Mouse (Mus musculus): ENCODE results near the gene Taar4. TPM values are rescaled to one million over a fixed set of nuclear protein-coding genes. Genes with fewer than 3 reads are reported as not detected.

Gene Taar4
- polyA plus RNA-seq, 1 experiment from 2014 or later: not detected

DNA sequence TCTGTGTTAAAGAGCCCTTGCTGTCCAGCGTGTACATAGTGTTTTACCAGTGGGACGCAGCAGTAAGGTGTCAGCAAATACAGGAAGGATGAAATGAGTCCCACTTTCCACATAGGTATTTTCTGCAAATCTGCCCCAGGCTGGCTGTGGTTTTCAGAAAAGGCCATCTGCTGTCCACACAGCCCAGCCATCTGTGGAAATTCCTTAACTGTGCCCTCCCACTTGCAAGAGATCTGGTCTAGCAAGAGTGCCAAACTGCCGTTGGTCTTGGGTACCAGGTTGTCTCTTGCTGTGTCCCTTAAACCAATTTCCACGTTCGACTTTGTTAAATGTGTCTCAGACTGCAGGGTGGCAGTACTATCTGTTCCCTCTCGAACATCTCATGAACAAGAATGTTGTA is 8.6 kb upstream of the Taar4 start:
- Histone ChIP-seq H3K9ac (ENCODE audit: low read depth, low read length) (no peak overlapping the region), H3K4me3 (ENCODE audit: low read depth, low read length) (no peak overlapping the region), H3K9me3 (replicated peaks; ENCODE audit: control insufficient read depth, low read length) (no peaks in the 10 kb centered on the region), H3K4me1 (ENCODE audit: control insufficient read depth, low read depth, low read length) (no peaks in the 10 kb centered on the region), H3K27me3 (ENCODE audit: control insufficient read depth, insufficient read depth, low read depth, low read length) (no peaks in the 10 kb centered on the region), H3K27ac (ENCODE audit: low read length) (no peak overlapping the region), H3K36me3 (ENCODE audit: control insufficient read depth, insufficient read depth) (no peaks in the 10 kb centered on the region), H3K4me2 (ENCODE audit: low read depth, low read length) (no peak overlapping the region)
- ATAC-seq (ENCODE audit: low read depth): no peak
- 68% methylated on average over 6 of the region's 6 CpGs for WGBS (ENCODE audit: insufficient replicate concordance)

GRCm38 (mm10) chr10:23959071-23959470 is 1.2 kb upstream of the Taar4 start:
- H3K4me3 ChIP-seq (ENCODE audit: low read depth, low read length): no peak overlapping the region
- WGBS (ENCODE audit: insufficient replicate concordance): 46% methylated on average over 3 of the region's 3 CpGs
- H3K27me3 ChIP-seq (ENCODE audit: control insufficient read depth, insufficient read depth, low read depth, low read length): no peaks in the 10 kb centered on the region

GRCm38 (mm10) chr10:23963444-23963843 is 3.1 kb downstream of the Taar4 start:
- no peak overlapping the region for H3K4me3 ChIP-seq (ENCODE audit: low read depth, low read length)
- no peak overlapping the region for H3K9ac ChIP-seq (ENCODE audit: low read depth, low read length)
- H3K9me3 ChIP-seq (replicated peaks; ENCODE audit: control insufficient read depth, low read length): no peaks in the 10 kb centered on the region
- no peak for ATAC-seq (ENCODE audit: low read depth)
- H3K27me3 ChIP-seq (ENCODE audit: control insufficient read depth, insufficient read depth, low read depth, low read length): no peaks in the 10 kb centered on the region
- H3K36me3 ChIP-seq (ENCODE audit: control insufficient read depth, insufficient read depth): no peaks in the 10 kb centered on the region
- H3K27ac ChIP-seq (ENCODE audit: low read length): no peak overlapping the region
- no peaks in the 10 kb centered on the region for H3K4me1 ChIP-seq (ENCODE audit: control insufficient read depth, low read depth, low read length)
- H3K4me2 ChIP-seq (ENCODE audit: low read depth, low read length): no peak overlapping the region
- WGBS (ENCODE audit: insufficient replicate concordance): 56% methylated on average over 3 of the region's 3 CpGs

More at GRCm38 (mm10) chr10:23959071-23959470, 1.2 kb upstream of the Taar4 start:
- H3K36me3 ChIP-seq (ENCODE audit: control insufficient read depth, insufficient read depth): no peaks in the 10 kb centered on the region
- no peaks in the 10 kb centered on the region for H3K4me1 ChIP-seq (ENCODE audit: control insufficient read depth, low read depth, low read length)
- no peak for ATAC-seq (ENCODE audit: low read depth)
- no peak overlapping the region for H3K4me2 ChIP-seq (ENCODE audit: low read depth, low read length)
- no peak overlapping the region for H3K9ac ChIP-seq (ENCODE audit: low read depth, low read length)
- no peak overlapping the region for H3K27ac ChIP-seq (ENCODE audit: low read length)
- no peaks in the 10 kb centered on the region for H3K9me3 ChIP-seq (replicated peaks; ENCODE audit: control insufficient read depth, low read length)

- no peaks in the 10 kb centered on the region for H3K27me3 ChIP-seq (ENCODE audit: control insufficient read depth, insufficient read depth, low read depth, low read length)
- no peak overlapping the region for H3K4me2 ChIP-seq (ENCODE audit: low read depth, low read length)
- H3K9me3 ChIP-seq (replicated peaks; ENCODE audit: control insufficient read depth, low read length): no peaks in the 10 kb centered on the region
- no peak overlapping the region for H3K9ac ChIP-seq (ENCODE audit: low read depth, low read length)
- no peak overlapping the region for H3K4me3 ChIP-seq (ENCODE audit: low read depth, low read length)
- WGBS (ENCODE audit: insufficient replicate concordance): 61% methylated on average over 6 of the region's 6 CpGs
- ATAC-seq (ENCODE audit: low read depth): no peak
- H3K27ac ChIP-seq (ENCODE audit: low read length): no peak overlapping the region
- H3K36me3 ChIP-seq (ENCODE audit: control insufficient read depth, insufficient read depth): no peaks in the 10 kb centered on the region
- no peaks in the 10 kb centered on the region for H3K4me1 ChIP-seq (ENCODE audit: control insufficient read depth, low read depth, low read length)
Measured at GRCm38 (mm10) chr10:23964921-23965610, 4.8 kb downstream of the Taar4 start.

GRCm38 (mm10) chr10:23970656-23971165 is 10.4 kb downstream of the Taar4 start, which contains the start of gene Taar5:
TSS of gene Taar5 (plus strand) at chr10:23970706.
- 74% methylated on average over 11 of the region's 11 CpGs for WGBS (ENCODE audit: insufficient replicate concordance)
- no peak within 1 kb of the TSS for H3K4me3 ChIP-seq (ENCODE audit: low read depth, low read length)
- no peaks in the 10 kb centered on the region for H3K9me3 ChIP-seq (replicated peaks; ENCODE audit: control insufficient read depth, low read length)
- no peaks in the 10 kb centered on the region for H3K36me3 ChIP-seq (ENCODE audit: control insufficient read depth, insufficient read depth)
- H3K27me3 ChIP-seq (ENCODE audit: control insufficient read depth, insufficient read depth, low read depth, low read length): no peaks in the 10 kb centered on the region
- H3K4me1 ChIP-seq (ENCODE audit: control insufficient read depth, low read depth, low read length): no peaks in the 10 kb centered on the region
- no peak within 1 kb of the TSS for H3K27ac ChIP-seq (ENCODE audit: low read length)
- no peak within 1 kb of the TSS for H3K4me2 ChIP-seq (ENCODE audit: low read depth, low read length)
- no peak for ATAC-seq (ENCODE audit: low read depth)
- H3K9ac ChIP-seq (ENCODE audit: low read depth, low read length): no peak within 1 kb of the TSS

DNA sequence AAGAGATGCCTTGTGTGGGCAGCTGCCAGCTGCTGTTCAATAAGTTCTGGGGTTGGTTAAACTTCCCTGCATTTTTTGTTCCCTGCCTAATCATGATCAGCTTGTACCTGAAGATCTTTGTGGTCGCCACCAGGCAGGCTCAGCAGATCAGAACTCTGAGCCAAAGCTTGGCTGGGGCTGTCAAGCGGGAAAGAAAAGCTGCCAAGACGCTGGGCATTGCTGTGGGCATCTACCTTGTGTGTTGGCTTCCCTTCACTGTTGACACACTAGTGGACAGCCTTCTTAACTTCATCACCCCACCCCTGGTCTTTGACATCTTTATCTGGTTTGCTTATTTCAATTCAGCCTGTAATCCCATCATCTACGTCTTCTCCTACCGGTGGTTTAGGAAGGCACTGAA is 11.0 kb downstream of the Taar4 start:
- ATAC-seq (ENCODE audit: low read depth): no peak
- Histone ChIP-seq H3K36me3 (ENCODE audit: control insufficient read depth, insufficient read depth) (no peaks in the 10 kb centered on the region), H3K27me3 (ENCODE audit: control insufficient read depth, insufficient read depth, low read depth, low read length) (no peaks in the 10 kb centered on the region), H3K4me3 (ENCODE audit: low read depth, low read length) (no peak overlapping the region), H3K4me1 (ENCODE audit: control insufficient read depth, low read depth, low read length) (no peaks in the 10 kb centered on the region), H3K9me3 (replicated peaks; ENCODE audit: control insufficient read depth, low read length) (no peaks in the 10 kb centered on the region), H3K9ac (ENCODE audit: low read depth, low read length) (no peak overlapping the region), H3K4me2 (ENCODE audit: low read depth, low read length) (no peak overlapping the region), H3K27ac (ENCODE audit: low read length) (no peak overlapping the region)
- 58% methylated on average over 5 of the region's 5 CpGs for WGBS (ENCODE audit: insufficient replicate concordance)

- 51% methylated on average over 4 of the region's 4 CpGs for WGBS (ENCODE audit: insufficient replicate concordance)
- H3K4me1 ChIP-seq (ENCODE audit: control insufficient read depth, low read depth, low read length): no peaks in the 10 kb centered on the region
- H3K27me3 ChIP-seq (ENCODE audit: control insufficient read depth, insufficient read depth, low read depth, low read length): no peaks in the 10 kb centered on the region
- no peak overlapping the region for H3K9ac ChIP-seq (ENCODE audit: low read depth, low read length)
- H3K36me3 ChIP-seq (ENCODE audit: control insufficient read depth, insufficient read depth): no peaks in the 10 kb centered on the region
- H3K9me3 ChIP-seq (replicated peaks; ENCODE audit: control insufficient read depth, low read length): no peaks in the 10 kb centered on the region
- no peak overlapping the region for H3K4me2 ChIP-seq (ENCODE audit: low read depth, low read length)
- H3K27ac ChIP-seq (ENCODE audit: low read length): no peak overlapping the region
- H3K4me3 ChIP-seq (ENCODE audit: low read depth, low read length): no peak overlapping the region
- ATAC-seq (ENCODE audit: low read depth): no peak
Measured at GRCm38 (mm10) chr10:23977958-23978357, 17.7 kb downstream of the Taar4 start.

DNA sequence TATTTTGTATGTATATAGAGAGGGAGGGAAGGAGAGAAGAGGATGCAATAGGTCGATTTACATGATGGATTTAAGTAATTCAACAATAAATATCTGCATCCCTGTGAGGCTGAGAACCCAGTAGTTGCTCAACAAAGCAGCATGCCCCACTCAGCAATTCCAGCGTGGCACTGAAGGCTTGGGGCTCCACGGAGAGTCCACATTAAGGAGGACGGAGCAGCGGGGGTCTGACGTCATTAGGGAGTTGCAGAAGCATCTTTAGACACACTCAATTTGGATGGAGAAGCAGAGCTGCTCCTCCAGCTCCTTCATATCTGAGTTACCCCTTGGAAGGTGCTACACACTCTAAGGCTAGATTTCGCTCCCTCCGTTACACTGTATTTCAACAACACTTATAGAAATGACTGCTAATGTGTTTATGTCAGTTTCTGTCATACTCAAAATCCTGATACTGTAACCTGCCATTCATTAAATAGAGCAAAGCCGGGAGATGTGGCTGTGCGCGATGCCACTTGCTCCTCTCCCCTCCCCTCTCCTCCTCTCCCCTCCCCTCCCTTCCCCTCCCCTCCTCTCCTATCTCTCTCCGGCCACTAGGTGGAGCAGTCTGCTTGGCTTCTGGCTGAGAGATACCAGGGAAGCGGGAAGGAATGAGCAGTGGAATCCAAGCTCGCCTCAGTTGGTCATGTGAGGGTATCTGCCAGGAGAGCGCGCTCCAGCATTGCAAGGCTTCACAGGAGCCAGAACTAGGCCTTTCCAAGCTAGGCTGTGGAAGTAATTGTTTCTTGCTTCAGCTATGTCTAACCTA is 18.8 kb downstream of the Taar4 start:
- no peaks in the 10 kb centered on the region for H3K9me3 ChIP-seq (replicated peaks; ENCODE audit: control insufficient read depth, low read length)
- ATAC-seq (ENCODE audit: low read depth): peak; percentile 41
- WGBS (ENCODE audit: insufficient replicate concordance): 34% methylated on average over 16 of the region's 16 CpGs

GRCm38 (mm10) chr10:23985546-23985945 is 25.3 kb downstream of the Taar4 start, which contains the start of gene Taar6:
TSS of gene Taar6 (minus strand) at chr10:23985646.
- no peaks in the 10 kb centered on the region for H3K27me3 ChIP-seq (ENCODE audit: control insufficient read depth, insufficient read depth, low read depth, low read length)
- 52% methylated on average over 8 of the region's 8 CpGs for WGBS (ENCODE audit: insufficient replicate concordance)
- no peaks in the 10 kb centered on the region for H3K9me3 ChIP-seq (replicated peaks; ENCODE audit: control insufficient read depth, low read length)
- no peak within 1 kb of the TSS for H3K4me3 ChIP-seq (ENCODE audit: low read depth, low read length)
- H3K27ac ChIP-seq (ENCODE audit: low read length): no peak within 1 kb of the TSS
- H3K9ac ChIP-seq (ENCODE audit: low read depth, low read length): no peak within 1 kb of the TSS
- no peak for ATAC-seq (ENCODE audit: low read depth)
- H3K36me3 ChIP-seq (ENCODE audit: control insufficient read depth, insufficient read depth): no peaks in the 10 kb centered on the region
- H3K4me2 ChIP-seq (ENCODE audit: low read depth, low read length): no peak within 1 kb of the TSS
- no peaks in the 10 kb centered on the region for H3K4me1 ChIP-seq (ENCODE audit: control insufficient read depth, low read depth, low read length)

More for the DNA sequence above, 18.8 kb downstream of the Taar4 start:
- Histone ChIP-seq H3K4me2 (ENCODE audit: low read depth, low read length) (no peak overlapping the region), H3K9ac (ENCODE audit: low read depth, low read length) (no peak overlapping the region), H3K36me3 (ENCODE audit: control insufficient read depth, insufficient read depth) (no peaks in the 10 kb centered on the region), H3K4me1 (ENCODE audit: control insufficient read depth, low read depth, low read length) (no peaks in the 10 kb centered on the region), H3K27ac (ENCODE audit: low read length) (no peak overlapping the region), H3K27me3 (ENCODE audit: control insufficient read depth, insufficient read depth, low read depth, low read length) (no peaks in the 10 kb centered on the region), H3K4me3 (ENCODE audit: low read depth, low read length) (no peak overlapping the region)
